Comparison of ENCODE assay signal across 11 mouse cellular contexts in the genomic region with DNA sequence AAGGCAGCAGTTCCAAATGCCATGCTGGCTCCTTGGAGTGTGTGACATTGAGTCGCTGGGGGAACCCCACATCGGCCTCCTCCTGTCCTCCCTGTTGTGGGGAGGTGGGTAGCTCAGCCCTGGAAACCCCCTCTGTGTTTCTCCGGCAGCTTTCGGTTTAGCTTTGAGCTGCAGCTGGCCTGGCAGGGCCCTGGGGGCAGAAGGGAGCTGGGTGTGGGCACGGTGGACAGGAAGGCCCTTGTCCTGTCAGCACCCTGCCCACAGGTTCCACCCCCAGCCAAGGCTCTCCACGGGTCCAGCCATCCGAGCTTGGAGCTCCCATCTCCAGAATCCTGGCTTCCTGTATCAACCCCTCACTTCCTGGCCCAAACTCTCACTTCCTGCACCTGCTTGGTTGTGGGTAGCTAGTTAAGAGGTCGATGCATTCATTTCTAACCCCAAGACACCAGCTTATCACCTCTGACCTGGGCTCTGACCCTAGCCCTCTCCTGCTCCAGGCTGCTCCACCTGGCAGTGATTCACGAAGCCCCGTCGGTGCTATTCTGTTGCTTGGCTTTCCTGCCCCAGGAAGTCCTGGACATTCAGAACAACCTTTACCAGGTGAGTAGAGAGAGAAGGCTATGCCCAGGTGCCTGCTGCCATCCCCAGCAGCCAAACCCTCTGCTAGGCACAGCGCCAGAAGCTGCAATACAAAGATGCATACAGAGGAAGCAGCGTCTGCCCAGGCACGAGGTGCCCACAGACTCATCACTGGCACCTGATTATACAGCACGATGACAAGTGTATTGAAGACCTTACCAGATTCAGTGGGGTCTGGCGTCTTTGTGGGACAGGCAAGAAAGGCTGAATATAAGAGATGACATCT. TPM values are rescaled to one million over a fixed set of nuclear protein-coding genes. Genes with fewer than 3 reads are reported as not detected.
DNase-seq lines count a peak whose midpoint lies in the region; ATAC-seq and TF ChIP-seq lines count a peak whose summit lies in the region.
"Had no signal": no experiment of that assay in that cellular context is flagged by ENCODE, and none has a peak within 500 bp of the region (broad histone marks: within the 10 kb centered on the region; RNA-seq: fewer than 3 reads in every experiment).

No protein-coding gene starts in this region.

- DNase-seq in cerebellum, adult 11-12 months: peak; percentile 60
- DNase-seq in Muller cell, postnatal 12 days (ENCODE audit: inconsistent ontology term): no peak
- DNase-seq: kidney, adult 8-10 months; lung, adult 18-20 months had no signal

- WGBS in kidney, embryonic 14.5 days: 69% methylated on average over 16 of the region's 16 CpGs
- WGBS in kidney, embryonic 16.5 days: 65% methylated on average over 16 of the region's 16 CpGs
- 66% methylated on average over 16 of the region's 16 CpGs for WGBS in small intestine, adult 2 months

- no peak for ATAC-seq in cerebellum, adult (ENCODE audit: insufficient number of reproducible peaks, low FRiP score, low TSS enrichment)
- no peak for ATAC-seq in kidney, embryonic 14.5 days (ENCODE audit: low FRiP score, low TSS enrichment)
- no peak for ATAC-seq in kidney, embryonic 16.5 days (ENCODE audit: low FRiP score, low TSS enrichment)
- ATAC-seq in megakaryocyte progenitor cell, adult 5-6 weeks (replicated peaks; ENCODE audit: poor library complexity): no peak

- H3K27me3 ChIP-seq in kidney, embryonic 14.5 days (ENCODE audit: control insufficient read depth, insufficient read depth, low read length): peaks cover 7% of the 10 kb centered on the region; the same call in 1 of the 2 replicates
- H3K27me3 ChIP-seq in kidney, embryonic 16.5 days (ENCODE audit: insufficient read depth, low read length): peaks cover 11% of the 10 kb centered on the region
- no peaks in the 10 kb centered on the region; the same call in 1 of the 2 replicates for H3K27me3 ChIP-seq in small intestine, adult 2 months (ENCODE audit: control insufficient read depth, insufficient read depth, low read length)

- TF ChIP-seq CTCF in bone marrow macrophage, adult 2 months (IDR thresholded peaks at IDR 0.05; ENCODE audit: low read depth, low read length): no peak
- no peak for TF ChIP-seq CTCF in small intestine, adult 2 months (IDR thresholded peaks at IDR 0.05; ENCODE audit: extremely low read depth, insufficient read length, insufficient replicate concordance, low read depth, low read length)

- TF ChIP-seq POLR2A in bone marrow macrophage, adult 2 months (IDR thresholded peaks at IDR 0.05; ENCODE audit: borderline replicate concordance, low read depth, low read length): no peak
- TF ChIP-seq POLR2A in small intestine, adult 2 months (IDR thresholded peaks at IDR 0.05; ENCODE audit: low read depth, low read length): no peak

- no peak overlapping the region for H3K27ac ChIP-seq in kidney, embryonic 14.5 days (ENCODE audit: low read depth, low read length)
- no peak overlapping the region for H3K27ac ChIP-seq in kidney, embryonic 16.5 days (ENCODE audit: low read length)
- H3K27ac ChIP-seq in bone marrow macrophage, adult 2 months (ENCODE audit: insufficient read depth, low read depth, low read length): no peak overlapping the region
- H3K27ac ChIP-seq in small intestine, adult 2 months (ENCODE audit: insufficient read depth, low read depth, low read length): peak overlapping the region; percentile 21; the same call in 1 of the 2 replicates

- no peaks in the 10 kb centered on the region for H3K9me3 ChIP-seq in kidney, embryonic 14.5 days (ENCODE audit: control insufficient read depth, low read length)
- no peaks in the 10 kb centered on the region for H3K9me3 ChIP-seq in kidney, embryonic 16.5 days (ENCODE audit: low read length)

- no peak overlapping the region; the same call in 1 of the 2 replicates for H3K4me2 ChIP-seq in kidney, embryonic 14.5 days (replicated peaks; ENCODE audit: low read depth, low read length)
- H3K4me2 ChIP-seq in kidney, embryonic 16.5 days (replicated peaks; ENCODE audit: low read depth, low read length): no peak overlapping the region

- H3K4me3 ChIP-seq in kidney, embryonic 14.5 days (ENCODE audit: low read length): no peak overlapping the region
- no peak overlapping the region for H3K4me3 ChIP-seq in kidney, embryonic 16.5 days (ENCODE audit: low read length)
- peak overlapping the region; percentile 90 for H3K4me3 ChIP-seq in bone marrow macrophage, adult 2 months (ENCODE audit: insufficient read depth, low read length)
- peak overlapping the region; percentile 61 for H3K4me3 ChIP-seq in small intestine, adult 2 months (ENCODE audit: low read depth, low read length)
- H3K4me3 ChIP-seq: erythroblast, embryonic 14.5 days had no signal

- H3K36me3 ChIP-seq in kidney, embryonic 14.5 days (ENCODE audit: control insufficient read depth, insufficient read depth, low read length): no peaks in the 10 kb centered on the region
- H3K36me3 ChIP-seq in kidney, embryonic 16.5 days (ENCODE audit: insufficient read depth, low read length): no peaks in the 10 kb centered on the region
- no peaks in the 10 kb centered on the region for H3K36me3 ChIP-seq in small intestine, adult 2 months (ENCODE audit: control insufficient read depth, insufficient read depth, low read length)

- peak overlapping the region; percentile 12; the same call in 1 of the 2 replicates for H3K9ac ChIP-seq in kidney, embryonic 14.5 days (ENCODE audit: low read depth, low read length)
- no peak overlapping the region for H3K9ac ChIP-seq in kidney, embryonic 16.5 days (replicated peaks; ENCODE audit: low read length)

- peaks cover 8% of the 10 kb centered on the region; the same call in 1 of the 2 replicates for H3K4me1 ChIP-seq in kidney, embryonic 14.5 days (ENCODE audit: control insufficient read depth, insufficient read depth, low read length)
- H3K4me1 ChIP-seq in kidney, embryonic 16.5 days (ENCODE audit: insufficient read depth, low read length): peaks cover 19% of the 10 kb centered on the region
- peaks cover 34% of the 10 kb centered on the region for H3K4me1 ChIP-seq in bone marrow macrophage, adult 2 months (ENCODE audit: control insufficient read depth, insufficient read depth, low read length)
- H3K4me1 ChIP-seq in small intestine, adult 2 months (ENCODE audit: control insufficient read depth, insufficient read depth, insufficient read length, low read length): peaks cover 7% of the 10 kb centered on the region

RNA-seq across cellular contexts. Expression of gene Nfkbie, which starts 2.7 kb away (rescaled TPM):
- 3.5 and 4.8 TPM in 2 replicates for polyA plus RNA-seq in kidney, embryonic 14.5 days (2014; fragmentation: Nextera tagmentation; extraction: Ambion mirVana)
- 5.9 and 6.4 TPM in 2 replicates for polyA plus RNA-seq in kidney, embryonic 16.5 days (2015; fragmentation: Nextera tagmentation; extraction: Ambion mirVana)
- 27.0 and 30.8 TPM in 2 replicates for polyA plus RNA-seq in bone marrow macrophage, adult 2 months (2012; ENCODE audit: insufficient read depth, insufficient read length, missing spikeins)
- 4.6 and 6.2 TPM in 2 replicates for polyA plus RNA-seq in small intestine, adult 2 months (2012; rRNA removed)
- total RNA-seq in megakaryocyte progenitor cell, adult 5-6 weeks (2015): 5.7 and 7.0 TPM in 2 replicates
- 5.1 and 9.5 TPM in 2 replicates for total RNA-seq in megakaryocyte progenitor cell, adult 5-6 weeks (2017)

RNA-seq across cellular contexts. Expression of gene Slc35b2, which starts 5.4 kb away (rescaled TPM):
- 122 and 140 TPM in 2 replicates for polyA plus RNA-seq in kidney, embryonic 14.5 days (2014; fragmentation: Nextera tagmentation; extraction: Ambion mirVana)
- polyA plus RNA-seq in kidney, embryonic 16.5 days (2015; fragmentation: Nextera tagmentation; extraction: Ambion mirVana): 159 and 170 TPM in 2 replicates
- polyA plus RNA-seq in bone marrow macrophage, adult 2 months (2012; ENCODE audit: insufficient read depth, insufficient read length, missing spikeins): 73.7 and 83.1 TPM in 2 replicates
- polyA plus RNA-seq in small intestine, adult 2 months (2012; rRNA removed): 98.2 and 105 TPM in 2 replicates
- 80.2 and 85.9 TPM in 2 replicates for total RNA-seq in megakaryocyte progenitor cell, adult 5-6 weeks (2015)
- total RNA-seq in megakaryocyte progenitor cell, adult 5-6 weeks (2017): 84.9 and 120 TPM in 2 replicates

RNA-seq across cellular contexts. Expression of gene Tmem151b, which starts 8.8 kb away (rescaled TPM):
- 1.7 and 2.0 TPM in 2 replicates for polyA plus RNA-seq in kidney, embryonic 14.5 days (2014; fragmentation: Nextera tagmentation; extraction: Ambion mirVana)
- 3.5 and 3.8 TPM in 2 replicates for polyA plus RNA-seq in kidney, embryonic 16.5 days (2015; fragmentation: Nextera tagmentation; extraction: Ambion mirVana)
- polyA plus RNA-seq in bone marrow macrophage, adult 2 months (2012; ENCODE audit: insufficient read depth, insufficient read length, missing spikeins): not detected in 2 replicates
- polyA plus RNA-seq in small intestine, adult 2 months (2012; rRNA removed): 0.53 and 0.94 TPM in 2 replicates
- total RNA-seq in megakaryocyte progenitor cell, adult 5-6 weeks (2015): 0.12 TPM in 1 of 2 replicates, not detected in the other
- 0.12 TPM in 1 of 2 replicates, not detected in the other for total RNA-seq in megakaryocyte progenitor cell, adult 5-6 weeks (2017)
- polyA plus RNA-seq: erythroblast, embryonic 14.5 days had no signal

RNA-seq across cellular contexts. Expression of gene Hsp90ab1, which starts 14.8 kb away (rescaled TPM):
- polyA plus RNA-seq in kidney, embryonic 14.5 days (2014; fragmentation: Nextera tagmentation; extraction: Ambion mirVana): 1,653 and 1,961 TPM in 2 replicates
- 1,922 and 2,030 TPM in 2 replicates for polyA plus RNA-seq in kidney, embryonic 16.5 days (2015; fragmentation: Nextera tagmentation; extraction: Ambion mirVana)
- 586 and 617 TPM in 2 replicates for polyA plus RNA-seq in bone marrow macrophage, adult 2 months (2012; ENCODE audit: insufficient read depth, insufficient read length, missing spikeins)
- 93.8 and 157 TPM in 2 replicates for polyA plus RNA-seq in small intestine, adult 2 months (2012; rRNA removed)
- total RNA-seq in megakaryocyte progenitor cell, adult 5-6 weeks (2015): 1,239 and 1,324 TPM in 2 replicates
- total RNA-seq in megakaryocyte progenitor cell, adult 5-6 weeks (2017): 2,380 and 2,713 TPM in 2 replicates

RNA-seq across cellular contexts. Expression of gene Tcte1, which starts 35.0 kb away (rescaled TPM):
- 0.61 and 0.70 TPM in 2 replicates for polyA plus RNA-seq in kidney, embryonic 14.5 days (2014; fragmentation: Nextera tagmentation; extraction: Ambion mirVana)
- polyA plus RNA-seq in kidney, embryonic 16.5 days (2015; fragmentation: Nextera tagmentation; extraction: Ambion mirVana): 0.63 and 0.81 TPM in 2 replicates
- not detected in 2 replicates for polyA plus RNA-seq in bone marrow macrophage, adult 2 months (2012; ENCODE audit: insufficient read depth, insufficient read length, missing spikeins)
- 0.04 TPM in 2 replicates for polyA plus RNA-seq in small intestine, adult 2 months (2012; rRNA removed)
- total RNA-seq in megakaryocyte progenitor cell, adult 5-6 weeks (2015): not detected in 2 replicates
- total RNA-seq in megakaryocyte progenitor cell, adult 5-6 weeks (2017): not detected in 2 replicates
- polyA plus RNA-seq: erythroblast, embryonic 14.5 days had no signal

Comparison
In these comparisons a context has a peak if more than half of its experiments do, and no peak if none do; other contexts are left out.
1. H3K4me3 ChIP-seq: peak in bone marrow macrophage, adult 2 months (single experiment) and small intestine, adult 2 months (single experiment); none in kidney, embryonic 14.5 days (single experiment) and kidney, embryonic 16.5 days (single experiment).